9 mouse cellular contexts compared by ENCODE assay signal in genomic region chr7:81162345-81162744, GRCm38 (mm10). TPM values are rescaled to one million over a fixed set of nuclear protein-coding genes. Genes with fewer than 3 reads are reported as not detected.
DNase-seq lines count a peak whose midpoint lies in the region; ATAC-seq and TF ChIP-seq lines count a peak whose summit lies in the region.
"Had no signal": no experiment of that assay in that cellular context is flagged by ENCODE, and none has a peak within 500 bp of the region (broad histone marks: within the 10 kb centered on the region; RNA-seq: fewer than 3 reads in every experiment).

No protein-coding gene starts in this region.

- H3K36me3 ChIP-seq in hindbrain, embryonic 14.5 days (replicated peaks; ENCODE audit: control insufficient read depth, insufficient read depth) = no peaks in the 10 kb centered on the region
- no peaks in the 10 kb centered on the region for H3K36me3 ChIP-seq in hindbrain, embryonic 16.5 days (ENCODE audit: control insufficient read depth, insufficient read depth, low read length)
- H3K36me3 ChIP-seq in kidney, embryonic 15.5 days = no peaks in the 10 kb centered on the region
- H3K36me3 ChIP-seq in liver, adult 2 months (ENCODE audit: control insufficient read depth, insufficient read depth, low read length) = no peaks in the 10 kb centered on the region
- H3K36me3 ChIP-seq in neural tube, embryonic 12.5 days = no peaks in the 10 kb centered on the region
- H3K36me3 ChIP-seq in stomach, embryonic 16.5 days (ENCODE audit: control insufficient read depth, insufficient read depth, low read length) = no peaks in the 10 kb centered on the region

- TF ChIP-seq CTCF in liver, adult 2 months (IDR thresholded peaks at IDR 0.05; ENCODE audit: low read depth, low read length) = peak; percentile 83

- 35% methylated on average over 4 of the region's 4 CpGs for whole genome bisulfite sequencing in hindbrain, embryonic 14.5 days
- WGBS in hindbrain, embryonic 16.5 days = 38% methylated on average over 4 of the region's 4 CpGs
- 37% methylated on average over 4 of the region's 4 CpGs for WGBS in kidney, embryonic 15.5 days
- 18% methylated on average over 4 of the region's 4 CpGs for WGBS in liver, adult 2 months
- 40% methylated on average over 4 of the region's 4 CpGs for WGBS in neural tube, embryonic 12.5 days
- WGBS in stomach, embryonic 16.5 days = 31% methylated on average over 4 of the region's 4 CpGs

- peak; percentile 85 for DNase-seq in hindbrain, embryonic 14.5 days (ENCODE audit: low spot score)
- DNase-seq in cerebellum, adult 18-20 months = peak; percentile 66 to 74
- DNase-seq in frontal cortex, postnatal 36 days (ENCODE audit: low spot score in 2 of 2) = peak; percentile 70 to 76
- DNase-seq in liver, adult 2 months (ENCODE audit: extremely low read depth, low read depth, low spot score) = peak; percentile 56

- no peak for TF ChIP-seq POLR2A in liver, adult 2 months (IDR thresholded peaks at IDR 0.05; ENCODE audit: extremely low read depth, insufficient read depth, low read length)

- H3K9me3 ChIP-seq in hindbrain, embryonic 14.5 days (ENCODE audit: control insufficient read depth, low read length) = no peaks in the 10 kb centered on the region
- no peaks in the 10 kb centered on the region for H3K9me3 ChIP-seq in hindbrain, embryonic 16.5 days (ENCODE audit: control insufficient read depth, low read length)
- H3K9me3 ChIP-seq in kidney, embryonic 15.5 days (replicated peaks) = no peaks in the 10 kb centered on the region
- H3K9me3 ChIP-seq in neural tube, embryonic 12.5 days = no peaks in the 10 kb centered on the region
- H3K9me3 ChIP-seq in stomach, embryonic 16.5 days (replicated peaks; ENCODE audit: control insufficient read depth, low read length) = no peaks in the 10 kb centered on the region

- no peak for ATAC-seq in hindbrain, embryonic 14.5 days (ENCODE audit: low FRiP score)
- no peak for ATAC-seq in hindbrain, embryonic 16.5 days
- ATAC-seq in kidney, embryonic 15.5 days (replicated peaks; ENCODE audit: low FRiP score) = peak; percentile 60
- 0 out of 2 replicates have a peak, but pooled peaks have one; percentile 33 for ATAC-seq in neural tube, embryonic 12.5 days (ENCODE audit: low FRiP score, low read depth)
- peak; percentile 26; the same call in 1 of the 2 replicates for ATAC-seq in stomach, embryonic 16.5 days (ENCODE audit: insufficient read depth, low FRiP score)

- H3K9ac ChIP-seq in hindbrain, embryonic 14.5 days = no peak overlapping the region
- H3K9ac ChIP-seq in hindbrain, embryonic 16.5 days (ENCODE audit: low read depth, low read length) = no peak overlapping the region
- H3K9ac ChIP-seq in kidney, embryonic 15.5 days = no peak overlapping the region
- H3K9ac ChIP-seq in liver, adult 2 months (ENCODE audit: low read depth, low read length) = no peak overlapping the region
- H3K9ac ChIP-seq in neural tube, embryonic 12.5 days = no peak overlapping the region
- H3K9ac ChIP-seq in stomach, embryonic 16.5 days (ENCODE audit: low read length) = no peak overlapping the region

- no peaks in the 10 kb centered on the region for H3K79me2 ChIP-seq in liver, adult 2 months (ENCODE audit: control insufficient read depth, insufficient read depth, low read length)

- no peaks in the 10 kb centered on the region for H3K4me1 ChIP-seq in hindbrain, embryonic 14.5 days (replicated peaks; ENCODE audit: control insufficient read depth, insufficient read depth, low read length)
- no peaks in the 10 kb centered on the region for H3K4me1 ChIP-seq in hindbrain, embryonic 16.5 days (ENCODE audit: control insufficient read depth, insufficient read depth, low read depth, low read length)
- peaks cover 10% of the 10 kb centered on the region for H3K4me1 ChIP-seq in kidney, embryonic 15.5 days
- 0 out of 2 replicates have a peak, but pooled peaks cover 4% of the 10 kb centered on the region for H3K4me1 ChIP-seq in liver, adult 2 months (ENCODE audit: control insufficient read depth, insufficient read depth, low read length)
- H3K4me1 ChIP-seq in neural tube, embryonic 12.5 days = peaks cover 5% of the 10 kb centered on the region; the same call in 1 of the 2 replicates
- no peaks in the 10 kb centered on the region for H3K4me1 ChIP-seq in stomach, embryonic 16.5 days (ENCODE audit: control insufficient read depth, insufficient read depth, low read length)

- no peak overlapping the region for H3K4me3 ChIP-seq in hindbrain, embryonic 14.5 days (replicated peaks; ENCODE audit: low read length)
- no peak overlapping the region for H3K4me3 ChIP-seq in hindbrain, embryonic 16.5 days (ENCODE audit: low read length)
- no peak overlapping the region for H3K4me3 ChIP-seq in kidney, embryonic 15.5 days (replicated peaks)
- H3K4me3 ChIP-seq in liver, adult 2 months (ENCODE audit: insufficient read depth, low read depth, low read length) = no peak overlapping the region
- no peak overlapping the region for H3K4me3 ChIP-seq in neural tube, embryonic 12.5 days
- H3K4me3 ChIP-seq in stomach, embryonic 16.5 days (replicated peaks; ENCODE audit: low read length) = no peak overlapping the region

- H3K4me2 ChIP-seq in hindbrain, embryonic 14.5 days (replicated peaks) = no peak overlapping the region
- no peak overlapping the region for H3K4me2 ChIP-seq in hindbrain, embryonic 16.5 days (ENCODE audit: low read length)
- no peak overlapping the region for H3K4me2 ChIP-seq in kidney, embryonic 15.5 days
- no peak overlapping the region for H3K4me2 ChIP-seq in neural tube, embryonic 12.5 days (replicated peaks)
- H3K4me2 ChIP-seq in stomach, embryonic 16.5 days (ENCODE audit: low read depth, low read length) = no peak overlapping the region

- no peak overlapping the region for H3K27ac ChIP-seq in hindbrain, embryonic 14.5 days
- no peak overlapping the region for H3K27ac ChIP-seq in hindbrain, embryonic 16.5 days (ENCODE audit: low read depth, low read length)
- H3K27ac ChIP-seq in kidney, embryonic 15.5 days = no peak overlapping the region
- H3K27ac ChIP-seq in liver, adult 2 months (replicated peaks; ENCODE audit: insufficient read depth, low read depth, low read length) = no peak overlapping the region
- no peak overlapping the region for H3K27ac ChIP-seq in neural tube, embryonic 12.5 days
- H3K27ac ChIP-seq in stomach, embryonic 16.5 days (ENCODE audit: low read length) = no peak overlapping the region

- H3K27me3 ChIP-seq in hindbrain, embryonic 14.5 days (ENCODE audit: control insufficient read depth, insufficient read depth, low read length) = no peaks in the 10 kb centered on the region
- H3K27me3 ChIP-seq in hindbrain, embryonic 16.5 days (replicated peaks; ENCODE audit: control insufficient read depth, insufficient read depth, low read length) = no peaks in the 10 kb centered on the region
- H3K27me3 ChIP-seq in kidney, embryonic 15.5 days = no peaks in the 10 kb centered on the region
- no peaks in the 10 kb centered on the region for H3K27me3 ChIP-seq in liver, adult 2 months (ENCODE audit: control insufficient read depth, insufficient read depth, low read length)
- no peaks in the 10 kb centered on the region for H3K27me3 ChIP-seq in neural tube, embryonic 12.5 days (replicated peaks)
- no peaks in the 10 kb centered on the region for H3K27me3 ChIP-seq in stomach, embryonic 16.5 days (ENCODE audit: control insufficient read depth, insufficient read depth, low read length)

RNA-seq across cellular contexts. Expression of gene Slc28a1, which starts 47.7 kb away (rescaled TPM):
- polyA plus RNA-seq in hindbrain, embryonic 14.5 days (2014; fragmentation: Nextera tagmentation; extraction: Ambion mirVana) = not detected in 2 replicates
- 0.05 TPM in 1 of 2 replicates, not detected in the other for polyA plus RNA-seq in hindbrain, embryonic 16.5 days (2015; fragmentation: Nextera tagmentation; extraction: Ambion mirVana)
- polyA plus RNA-seq in kidney, embryonic 15.5 days (2015; fragmentation: Nextera tagmentation; extraction: Ambion mirVana) = 0.13 and 0.49 TPM in 2 replicates
- 0.28 TPM in 1 of 2 replicates, not detected in the other for total RNA-seq in liver, adult 2 months (2014; rRNA removed)
- polyA plus RNA-seq in liver, adult 2 months (2012; rRNA removed) = 0.12 and 0.24 TPM in 2 replicates
- not detected in 2 replicates for polyA plus RNA-seq in neural tube, embryonic 12.5 days (2016; fragmentation: Nextera tagmentation; extraction: Ambion mirVana)
- polyA plus RNA-seq in stomach, embryonic 16.5 days (2015; fragmentation: Nextera tagmentation; extraction: Ambion mirVana) = 0.61 and 0.77 TPM in 2 replicates
- polyA plus RNA-seq: stomach, embryonic 14.5 days had no signal

RNA-seq across cellular contexts. Expression of gene Pde8a, which starts 51.1 kb away (rescaled TPM):
- polyA plus RNA-seq in hindbrain, embryonic 14.5 days (2014; fragmentation: Nextera tagmentation; extraction: Ambion mirVana) = 2.6 and 2.9 TPM in 2 replicates
- 1.2 and 2.0 TPM in 2 replicates for polyA plus RNA-seq in hindbrain, embryonic 16.5 days (2015; fragmentation: Nextera tagmentation; extraction: Ambion mirVana)
- polyA plus RNA-seq in kidney, embryonic 15.5 days (2015; fragmentation: Nextera tagmentation; extraction: Ambion mirVana) = 5.7 and 6.2 TPM in 2 replicates
- 13.5 and 15.1 TPM in 2 replicates for total RNA-seq in liver, adult 2 months (2014; rRNA removed)
- polyA plus RNA-seq in liver, adult 2 months (2012; rRNA removed) = 13.3 and 13.7 TPM in 2 replicates
- 3.7 TPM in 2 replicates for polyA plus RNA-seq in neural tube, embryonic 12.5 days (2016; fragmentation: Nextera tagmentation; extraction: Ambion mirVana)
- polyA plus RNA-seq in stomach, embryonic 16.5 days (2015; fragmentation: Nextera tagmentation; extraction: Ambion mirVana) = 2.4 and 3.0 TPM in 2 replicates

Comparison
In these comparisons a context has a peak if more than half of its experiments do, and no peak if none do; other contexts are left out.
1. ATAC-seq: peak in kidney, embryonic 15.5 days (single experiment), neural tube, embryonic 12.5 days (single experiment) and stomach, embryonic 16.5 days (single experiment); none in hindbrain, embryonic 14.5 days (single experiment) and hindbrain, embryonic 16.5 days (single experiment).
2. Peak in every context shown above with its lines, with median percentiles within 50 percentile points of each other: DNase-seq.